23 mouse cellular contexts compared by ENCODE assay signal in genomic region chr10:21793641-21794040, GRCm38 (mm10).
DNase-seq lines count a peak whose midpoint lies in the region; ATAC-seq lines count a peak whose summit lies in the region.
"Had no signal": no experiment of that assay in that cellular context is flagged by ENCODE, and none has a peak within 500 bp of the region (broad histone marks: within the 10 kb centered on the region; RNA-seq: fewer than 3 reads in every experiment).

No protein-coding gene starts in this region.

- peak; percentile 72 for ATAC-seq in frontal cortex, adult (ENCODE audit: low TSS enrichment)
- ATAC-seq: hindbrain, embryonic 16.5 days; intestine, embryonic 16.5 days; liver, postnatal 0 days; lung, postnatal 0 days; midbrain, embryonic 15.5 days had no signal

- DNase-seq in frontal cortex, postnatal 14 days (ENCODE audit: low spot score in 2 of 2), result no peak
- peak; percentile 46 to 63 for DNase-seq in left cerebral cortex, postnatal 14 days (ENCODE audit: low spot score in 2 of 2)
- DNase-seq in left cerebral cortex, adult 8-10 months (ENCODE audit: low spot score in 2 of 2), result no peak
- DNase-seq in brain, embryonic 18.5 days (ENCODE audit: low read depth, low spot score), result peak; percentile 60
- peak; percentile 35 for DNase-seq in right cerebral cortex, postnatal 25 days
- no peak for DNase-seq in spleen, postnatal 4 days (ENCODE audit: low spot score in 2 of 2)
- DNase-seq: adrenal gland, adult 2 months; B cell, adult 2 months; cerebellum, adult 8-10 months; cerebellum, postnatal 36 days; embryo, embryonic 11 days; gastrocnemius, postnatal 25 days; heart, adult 18-20 months; heart, postnatal 10 days; kidney, postnatal 36 days; liver, postnatal 0 days; retina, postnatal 1 day; thymus, postnatal 14 days had no signal

- intact Hi-C loops in left cerebral cortex, postnatal 14 days (cut with DNase I), result loop anchor here (10.0 kb wide), 1 partner anchor 201 kb away; no protein-coding TSS in a partner anchor

Comparison
In these comparisons a context has a peak if more than half of its experiments do, and no peak if none do; other contexts are left out.
1. DNase-seq: peak in left cerebral cortex, postnatal 14 days (2 of 2), brain, embryonic 18.5 days (single experiment) and right cerebral cortex, postnatal 25 days (single experiment); none in frontal cortex, postnatal 14 days (0 of 2), left cerebral cortex, adult 8-10 months (0 of 2) and spleen, postnatal 4 days (0 of 2).